Mouse (Mus musculus) midbrain, embryonic 11.5 days (tissue): ENCODE measurements around the gene Cactin. TPM values are rescaled to one million over a fixed set of nuclear protein-coding genes. Genes with fewer than 3 reads are reported as not detected.

Experiments
- ATAC-seq: fragments of 200-750 bp; cut with Nextera tagmentation; 2 replicates; pipeline ENCODE4 v1.8.0; 2017; ENCODE audit warnings: moderate TSS enrichment, moderate library complexity; ENCODE audit not compliant: low FRiP score
- DNase-seq: peaks from one replicate; pipeline ENCODE4 v3.0.0; 2015; ENCODE audit warnings: low spot score; ENCODE audit errors: missing footprints
- H3K27ac ChIP-seq: fragments of 300-500 bp; sonication (generic); 2 replicates; pipeline ENCODE4 v1.5.1; 2014; ENCODE audit warnings: low read depth, low read length
- H3K27me3 ChIP-seq: fragments of 300-500 bp; sonication (generic); 2 replicates; pipeline ENCODE4 v1.6.1; 2014; ENCODE audit warnings: mild to moderate bottlenecking, low read length, moderate library complexity, mixed read lengths; ENCODE audit not compliant: control insufficient read depth, insufficient read depth
- H3K36me3 ChIP-seq: fragments of 300-500 bp; sonication (generic); 2 replicates; pipeline ENCODE4 v1.6.1; 2014; ENCODE audit warnings: mild to moderate bottlenecking, low read length, moderate library complexity, mixed read lengths; ENCODE audit not compliant: control insufficient read depth, insufficient read depth
- H3K4me1 ChIP-seq: fragments of 300-500 bp; sonication (generic); 2 replicates; pipeline ENCODE4 v1.6.1; 2014; ENCODE audit warnings: low read length; ENCODE audit not compliant: control insufficient read depth, insufficient read depth
- H3K4me2 ChIP-seq: fragments of 300-500 bp; sonication (generic); 2 replicates; pipeline ENCODE4 v1.6.1; 2014; ENCODE audit warnings: mild to moderate bottlenecking, moderate library complexity
- H3K4me3 ChIP-seq: fragments of 300-500 bp; sonication (generic); 2 replicates; pipeline ENCODE4 v1.5.1; 2014; ENCODE audit warnings: low read depth, low read length
- H3K9ac ChIP-seq: fragments of 300-500 bp; sonication (generic); 2 replicates; pipeline ENCODE4 v1.6.1; 2014; ENCODE audit warnings: low read length
- H3K9me3 ChIP-seq: fragments of 300-500 bp; sonication (generic); 2 replicates; pipeline ENCODE4 v1.6.1; 2016; ENCODE audit warnings: low read length; ENCODE audit not compliant: control insufficient read depth
- WGBS: fragments of 180-500 bp; shearing (Covaris S2); extraction: QIAGEN DNeasy Blood & Tissue Kit; methylation state at CpG from one replicate; pipeline ENCODE4 v1.1.7; 2014; 5-methylcytosine and 5-hydroxymethylcytosine counted together
- polyA plus RNA-seq: library from polyadenylated mRNA; unstranded; fragments of >200 nt; fragmentation: Nextera tagmentation; extraction: Ambion mirVana; gene quantifications from 2 replicates; pipeline ENCODE4 v1.2.1, GENCODE M21; 2014

Cactin gene
- polyA plus RNA-seq, 1 experiment from 2014 or later = 36.8 TPM

- H3K9me3 ChIP-seq = no peaks in the 10 kb centered on the region
- peaks cover 17% of the 10 kb centered on the region for H3K36me3 ChIP-seq
- H3K4me3 ChIP-seq = no peak overlapping the region
- no peak for ATAC-seq
- no peak overlapping the region for H3K9ac ChIP-seq
- no peaks in the 10 kb centered on the region for H3K4me1 ChIP-seq
- peaks cover 9% of the 10 kb centered on the region for H3K27me3 ChIP-seq
- WGBS = 71% methylated on average over 4 of the region's 4 CpGs
- no peak for DNase-seq
- no peak overlapping the region for H3K27ac ChIP-seq
- no peak overlapping the region for H3K4me2 ChIP-seq
These were observed 9.1 kb downstream of the Cactin start for GRCm38 (mm10) chr10:81330007-81330406.

- Histone ChIP-seq H3K27me3 (peaks cover 9% of the 10 kb centered on the region), H3K9ac (no peak overlapping the region), H3K4me1 (peaks cover 4% of the 10 kb centered on the region; the same call in 1 of the 2 replicates), H3K9me3 (no peaks in the 10 kb centered on the region), H3K4me3 (no peak overlapping the region), H3K4me2 (no peak overlapping the region; the same call in 1 of the 2 replicates), H3K36me3 (no peaks in the 10 kb centered on the region; the same call in 1 of the 2 replicates), H3K27ac (no peak overlapping the region)
- ATAC-seq = no peak
- WGBS = 9% methylated on average over 28 of the region's 29 CpGs
- DNase-seq = no peak
These were observed 11.4 kb downstream of the Cactin start for GRCm38 (mm10) chr10:81332277-81332676.

DNA sequence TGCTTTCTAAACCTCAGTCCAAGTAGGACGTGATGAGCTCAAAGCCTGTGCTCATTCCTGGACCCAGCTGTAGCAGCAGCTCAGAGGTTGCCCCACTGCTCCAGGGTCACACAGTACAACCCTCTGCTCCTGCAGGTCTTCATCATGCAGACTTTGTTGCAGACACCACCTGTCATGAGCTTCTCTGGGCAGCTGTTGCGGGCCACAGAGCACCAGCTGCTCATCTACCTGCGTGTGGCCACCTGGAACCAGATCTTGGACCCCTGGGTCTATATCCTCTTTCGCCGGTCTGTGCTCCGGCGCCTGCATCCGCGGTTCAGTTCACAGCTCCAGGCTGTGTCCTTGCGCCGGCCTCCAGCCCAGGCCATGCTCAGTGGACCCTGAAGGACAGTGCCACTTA is 13.4 kb downstream of the Cactin start:
- Histone ChIP-seq H3K4me1 (peaks cover 4% of the 10 kb centered on the region; the same call in 1 of the 2 replicates), H3K4me2 (no peak overlapping the region), H3K27me3 (peaks cover 16% of the 10 kb centered on the region), H3K9ac (no peak overlapping the region), H3K36me3 (no peaks in the 10 kb centered on the region), H3K4me3 (no peak overlapping the region), H3K27ac (no peak overlapping the region), H3K9me3 (no peaks in the 10 kb centered on the region)
- 44% methylated on average over 11 of the region's 11 CpGs for WGBS
- DNase-seq (peak; percentile 84), ATAC-seq (no peak)

DNA sequence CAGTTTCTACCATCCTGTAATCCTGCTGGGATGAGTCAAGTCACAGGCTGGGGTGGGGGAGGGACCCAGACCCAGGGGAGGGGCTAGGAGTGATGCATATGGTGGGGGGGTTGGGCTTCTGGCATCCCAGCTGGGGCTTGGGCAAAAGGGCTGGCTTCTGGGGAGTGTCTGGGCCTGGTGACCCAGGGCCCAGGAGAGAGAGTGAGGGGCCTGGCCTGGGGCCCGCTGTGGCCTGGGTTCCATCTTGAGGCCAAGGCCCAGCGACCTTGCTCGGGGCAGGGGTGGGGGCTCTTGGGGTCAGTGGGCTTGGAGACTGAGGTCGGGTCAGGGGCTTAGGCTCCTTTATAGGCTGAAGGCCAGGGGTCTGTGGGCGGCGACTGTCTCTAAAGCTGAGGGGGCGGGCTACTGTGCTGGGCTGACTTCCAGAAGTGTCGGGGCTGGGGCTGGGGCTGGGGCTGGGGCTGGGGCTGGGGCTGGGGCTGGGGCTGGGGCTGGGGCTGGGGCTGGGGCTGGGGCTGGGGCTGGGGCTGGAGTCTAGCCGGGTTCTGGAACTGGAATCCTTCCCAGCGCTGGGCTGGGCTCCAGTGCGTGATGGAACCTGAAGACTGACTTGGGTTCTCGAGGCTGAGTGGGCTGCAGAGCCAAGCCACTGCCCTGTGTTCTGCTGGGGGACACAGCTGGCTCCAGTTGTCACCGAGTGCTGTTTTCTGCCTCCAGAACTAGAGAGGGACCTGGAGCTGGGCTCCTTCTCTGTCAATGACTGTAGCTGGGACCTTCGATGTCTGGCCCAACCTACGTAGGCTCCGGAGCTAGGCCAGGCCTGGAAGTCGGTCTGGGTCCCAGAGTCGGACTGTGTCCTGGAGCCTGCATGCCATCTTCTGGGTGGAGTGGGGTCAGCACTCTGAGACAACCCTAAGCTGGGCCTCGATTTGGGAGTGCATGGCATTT is 14.8 kb downstream of the Cactin start:
- WGBS = 37% methylated on average over 18 of the region's 19 CpGs
- H3K27me3 ChIP-seq = peaks cover 16% of the 10 kb centered on the region
- no peak overlapping the region for H3K4me2 ChIP-seq

GRCm38 (mm10) chr10:81336558-81336957 is 15.7 kb downstream of the Cactin start:
- no peak overlapping the region for H3K9ac ChIP-seq
- no peak for ATAC-seq
- H3K4me1 ChIP-seq = peaks cover 4% of the 10 kb centered on the region; the same call in 1 of the 2 replicates
- DNase-seq = no peak
- H3K27me3 ChIP-seq = peaks cover 20% of the 10 kb centered on the region
- 90% methylated on average over 4 of the region's 4 CpGs for WGBS
- no peaks in the 10 kb centered on the region for H3K9me3 ChIP-seq
- no peak overlapping the region for H3K4me3 ChIP-seq
- H3K4me2 ChIP-seq = no peak overlapping the region
- H3K36me3 ChIP-seq = no peaks in the 10 kb centered on the region
- no peak overlapping the region for H3K27ac ChIP-seq

More for the DNA sequence above, 14.8 kb downstream of the Cactin start:
- no peaks in the 10 kb centered on the region for H3K36me3 ChIP-seq
- no peak overlapping the region for H3K9ac ChIP-seq
- no peak overlapping the region for H3K4me3 ChIP-seq
- ATAC-seq (peak; percentile 41), DNase-seq (peak; percentile 84)
- H3K9me3 ChIP-seq = no peaks in the 10 kb centered on the region
- H3K4me1 ChIP-seq = peaks cover 4% of the 10 kb centered on the region; the same call in 1 of the 2 replicates
- H3K27ac ChIP-seq = no peak overlapping the region

DNA sequence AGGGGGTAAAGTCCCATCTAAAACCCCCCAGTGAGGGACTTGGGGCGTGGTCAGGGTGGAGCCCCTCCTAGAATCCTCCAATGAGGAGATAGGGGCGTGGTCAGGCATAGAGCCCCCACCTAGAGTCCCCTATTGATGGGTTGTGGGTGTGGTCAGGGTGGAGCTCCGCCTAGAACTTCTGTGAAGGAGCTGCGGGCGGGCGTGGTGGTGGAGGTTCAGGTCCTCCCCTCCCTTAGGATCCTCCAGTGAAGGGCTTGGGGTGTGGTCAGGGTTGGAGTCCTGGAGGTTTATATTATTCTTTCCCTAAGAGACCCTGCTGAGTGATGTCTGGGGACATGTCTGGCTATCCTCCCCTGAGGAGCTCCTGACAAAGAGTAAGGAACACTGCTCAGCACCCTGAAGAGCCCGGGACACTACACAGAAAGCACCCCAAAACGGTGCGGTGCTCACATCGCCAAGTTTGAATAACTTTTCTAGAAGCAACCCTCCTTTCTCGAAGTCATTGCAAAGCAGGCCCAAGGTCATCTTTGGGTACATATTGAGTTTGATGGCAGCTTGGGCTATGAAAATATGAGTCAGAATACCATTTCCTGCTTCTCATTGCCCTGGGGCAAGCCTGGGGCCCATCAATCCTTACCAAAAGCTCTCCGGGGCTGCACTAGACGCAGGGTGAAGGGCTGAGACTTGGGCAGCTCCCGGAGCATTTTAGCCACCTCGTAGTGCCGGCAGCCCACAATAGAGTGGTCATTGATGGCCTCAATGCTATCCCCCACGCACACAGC is 19.8 kb downstream of the Cactin start:
- Histone ChIP-seq H3K27me3 (peaks cover 41% of the 10 kb centered on the region), H3K27ac (no peak overlapping the region), H3K36me3 (no peaks in the 10 kb centered on the region), H3K4me1 (peaks cover 7% of the 10 kb centered on the region), H3K9me3 (no peaks in the 10 kb centered on the region), H3K4me3 (no peak overlapping the region), H3K4me2 (no peak overlapping the region), H3K9ac (no peak overlapping the region)
- DNase-seq (no peak), ATAC-seq (no peak)
- 36% methylated on average over 17 of the region's 17 CpGs for WGBS

DNA sequence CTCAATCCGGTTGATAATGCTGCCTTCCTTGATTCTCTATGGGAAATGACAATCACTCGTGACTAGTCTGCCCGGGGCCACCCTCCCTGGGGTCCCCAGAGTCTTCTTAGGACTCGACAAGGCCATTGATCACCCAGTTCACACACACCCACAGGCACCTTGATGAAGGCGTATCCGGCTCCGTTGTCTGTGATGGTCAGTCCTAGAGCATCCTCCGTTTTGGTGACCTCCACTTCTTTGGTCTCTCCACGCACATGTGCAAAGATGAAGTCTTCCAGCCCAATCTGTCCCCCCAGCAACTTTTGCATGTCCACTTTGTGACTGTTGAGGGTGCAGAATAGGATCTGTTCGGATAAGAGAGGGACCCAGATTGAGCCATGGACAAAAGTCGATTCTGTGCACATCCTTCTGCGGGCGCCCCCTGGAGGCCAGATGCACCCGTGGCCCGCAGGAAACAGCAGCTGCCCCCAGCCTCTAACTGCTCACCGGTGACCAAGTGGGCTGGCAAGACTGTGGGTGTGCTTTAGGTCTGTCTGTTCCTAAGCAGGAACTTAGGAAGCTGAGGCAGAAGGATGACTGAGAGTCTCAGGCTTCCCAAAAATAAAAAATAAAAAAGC is 20.5 kb downstream of the Cactin start:
- no peak for ATAC-seq
- Histone ChIP-seq H3K9me3 (no peaks in the 10 kb centered on the region), H3K4me2 (no peak overlapping the region), H3K4me3 (no peak overlapping the region), H3K27ac (no peak overlapping the region), H3K9ac (no peak overlapping the region), H3K4me1 (peaks cover 9% of the 10 kb centered on the region), H3K27me3 (peaks cover 43% of the 10 kb centered on the region), H3K36me3 (no peaks in the 10 kb centered on the region)
- peak; percentile 97 for DNase-seq
- 31% methylated on average over 16 of the region's 16 CpGs for WGBS

DNA sequence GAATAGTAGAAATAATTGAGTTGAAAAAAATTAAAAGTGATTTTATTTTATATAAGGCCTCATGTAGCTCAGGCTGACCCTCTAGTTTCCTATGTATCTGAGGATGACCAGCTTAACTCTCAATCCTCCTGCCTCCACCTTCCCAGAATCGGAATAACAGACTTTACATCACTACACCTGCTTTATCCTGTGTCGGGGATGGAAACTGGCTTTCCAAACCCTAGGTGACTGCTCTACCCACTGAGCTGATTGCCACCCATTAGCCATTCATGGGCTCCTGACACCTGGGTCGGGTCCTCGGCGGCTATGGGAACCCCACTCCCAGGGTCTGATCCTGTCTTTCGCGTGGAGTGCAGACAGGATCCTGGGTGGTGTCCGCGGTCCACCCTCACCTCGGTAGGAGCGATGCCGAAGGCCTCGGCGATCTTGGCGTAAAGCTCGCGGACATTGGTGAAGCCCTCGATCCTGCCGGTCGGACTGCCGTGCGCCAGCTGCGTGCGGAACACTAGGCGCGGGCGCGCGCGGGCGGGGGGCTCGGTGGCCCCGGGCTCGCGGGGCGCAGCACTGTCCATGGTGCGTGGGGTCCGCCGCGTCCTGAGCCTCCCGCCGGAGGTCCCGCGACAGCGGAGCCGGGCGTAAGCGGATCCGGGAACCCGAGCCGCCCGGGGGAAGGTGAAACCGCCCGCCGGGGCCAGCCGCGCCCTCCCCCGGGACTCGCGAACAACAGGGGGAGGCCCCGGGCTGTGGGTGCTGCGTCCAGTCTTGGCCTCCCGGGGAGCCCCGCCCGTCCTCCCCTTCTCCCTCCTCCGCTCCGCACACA is 22.0 kb downstream of the Cactin start, which contains the start of gene Gipc3:
Gipc3 (minus strand) TSS at position 581 of the 820 bp plus-strand sequence.
- Histone ChIP-seq H3K27ac (no peak within 1 kb of the TSS), H3K4me2 (peak within 1 kb of the TSS; percentile 71), H3K4me1 (peaks cover 19% of the 10 kb centered on the region), H3K4me3 (peak within 1 kb of the TSS; percentile 39), H3K9me3 (no peaks in the 10 kb centered on the region), H3K27me3 (peaks cover 45% of the 10 kb centered on the region), H3K9ac (peak within 1 kb of the TSS; percentile 52), H3K36me3 (no peaks in the 10 kb centered on the region)
- ATAC-seq (no peak), DNase-seq (peak; percentile 92)
- WGBS = 7% methylated on average over 58 of the region's 67 CpGs
